Comparison of ENCODE assay signal across 9 mouse cellular contexts in genomic region chr2:127961802-127962433, GRCm38 (mm10).
DNase-seq lines count a peak whose midpoint lies in the region; ATAC-seq and TF ChIP-seq lines count a peak whose summit lies in the region.
"Had no signal": no experiment of that assay in that cellular context is flagged by ENCODE, and none has a peak within 500 bp of the region (broad histone marks: within the 10 kb centered on the region; RNA-seq: fewer than 3 reads in every experiment).

No protein-coding gene starts in this region.

- no peak overlapping the region for H3K27ac ChIP-seq in heart, embryonic 11.5 days (ENCODE audit: low read depth, low read length)
- H3K27ac ChIP-seq in midbrain, postnatal 0 days (ENCODE audit: low read depth, low read length) = 0 out of 2 replicates have a peak overlapping the region, but pooled peaks have one; percentile 4
- H3K27ac ChIP-seq in kidney, embryonic 16.5 days (ENCODE audit: low read length) = no peak overlapping the region
- H3K27ac ChIP-seq: limb, embryonic 12.5 days had no signal

- DNase-seq in heart, adult 11 months = peak; percentile 91
- peak; percentile 12 to 18 for DNase-seq in gastrocnemius, adult 8-10 months (ENCODE audit: low spot score in 2 of 2)
- DNase-seq in layer of hippocampus, adult 8-10 months (ENCODE audit: low spot score in 2 of 2) = peak; percentile 58 to 62
- peak; percentile 49 for DNase-seq in midbrain, postnatal 0 days (ENCODE audit: low spot score)
- no peak for DNase-seq in spleen, postnatal 14 days (ENCODE audit: low spot score in 2 of 2)

- TF ChIP-seq CTCF in midbrain, postnatal 0 days (IDR thresholded peaks at IDR 0.05) = peak; percentile 50

- H3K4me3 ChIP-seq in heart, embryonic 11.5 days (ENCODE audit: low read depth, low read length) = no peak overlapping the region
- H3K4me3 ChIP-seq in midbrain, postnatal 0 days (ENCODE audit: low read depth, low read length) = no peak overlapping the region
- H3K4me3 ChIP-seq in kidney, embryonic 16.5 days (ENCODE audit: low read length) = no peak overlapping the region
- H3K4me3 ChIP-seq: limb, embryonic 12.5 days had no signal

- WGBS in heart, embryonic 11.5 days (ENCODE audit: insufficient replicate concordance) = 29% methylated on average over 4 of the region's 4 CpGs
- WGBS in midbrain, postnatal 0 days = 22% methylated on average over 4 of the region's 4 CpGs
- WGBS in kidney, embryonic 16.5 days = 67% methylated on average over 4 of the region's 4 CpGs

- H3K4me1 ChIP-seq in heart, embryonic 11.5 days (ENCODE audit: control insufficient read depth, insufficient read depth, low read length) = no peaks in the 10 kb centered on the region
- 0 out of 2 replicates have a peak, but pooled peaks cover 2% of the 10 kb centered on the region for H3K4me1 ChIP-seq in midbrain, postnatal 0 days (ENCODE audit: insufficient read depth, low read length)
- H3K4me1 ChIP-seq in kidney, embryonic 16.5 days (ENCODE audit: insufficient read depth, low read length) = peaks cover 10% of the 10 kb centered on the region; the same call in 1 of the 2 replicates

- H3K4me2 ChIP-seq in heart, embryonic 11.5 days = no peak overlapping the region
- H3K4me2 ChIP-seq in midbrain, postnatal 0 days (ENCODE audit: low read depth, low read length, poor library complexity, severe bottlenecking) = no peak overlapping the region
- H3K4me2 ChIP-seq in kidney, embryonic 16.5 days (replicated peaks; ENCODE audit: low read depth, low read length) = no peak overlapping the region
- H3K4me2 ChIP-seq: limb, embryonic 12.5 days had no signal

- no peak for ATAC-seq in heart, embryonic 11.5 days (replicated peaks; ENCODE audit: insufficient number of reproducible peaks, low FRiP score, low TSS enrichment)
- peak; percentile 83 for ATAC-seq in midbrain, postnatal 0 days (ENCODE audit: low FRiP score)
- ATAC-seq in CD4-positive, CD25-positive, alpha-beta regulatory T cell, adult 4 months = no peak
- no peak for ATAC-seq in kidney, embryonic 16.5 days (ENCODE audit: low FRiP score, low TSS enrichment)

- no peaks in the 10 kb centered on the region for H3K36me3 ChIP-seq in heart, embryonic 11.5 days (ENCODE audit: control insufficient read depth, insufficient read depth, low read length)
- H3K36me3 ChIP-seq in midbrain, postnatal 0 days (ENCODE audit: insufficient read depth, low read length) = no peaks in the 10 kb centered on the region
- no peaks in the 10 kb centered on the region for H3K36me3 ChIP-seq in kidney, embryonic 16.5 days (ENCODE audit: insufficient read depth, low read length)
- H3K36me3 ChIP-seq: limb, embryonic 12.5 days had no signal

- H3K27me3 ChIP-seq in heart, embryonic 11.5 days (ENCODE audit: control insufficient read depth, insufficient read depth, low read length) = no peaks in the 10 kb centered on the region
- H3K27me3 ChIP-seq in midbrain, postnatal 0 days (ENCODE audit: insufficient read depth, low read length) = no peaks in the 10 kb centered on the region
- no peaks in the 10 kb centered on the region for H3K27me3 ChIP-seq in kidney, embryonic 16.5 days (ENCODE audit: insufficient read depth, low read length)
- H3K27me3 ChIP-seq: limb, embryonic 12.5 days had no signal

- no peaks in the 10 kb centered on the region for H3K9me3 ChIP-seq in heart, embryonic 11.5 days (replicated peaks; ENCODE audit: control insufficient read depth, low read length)
- H3K9me3 ChIP-seq in midbrain, postnatal 0 days (ENCODE audit: low read length) = no peaks in the 10 kb centered on the region
- no peaks in the 10 kb centered on the region for H3K9me3 ChIP-seq in kidney, embryonic 16.5 days (ENCODE audit: low read length)
- H3K9me3 ChIP-seq: limb, embryonic 12.5 days had no signal

- no peak overlapping the region for H3K9ac ChIP-seq in heart, embryonic 11.5 days (ENCODE audit: low read depth, low read length)
- H3K9ac ChIP-seq in midbrain, postnatal 0 days (replicated peaks; ENCODE audit: low read length, poor library complexity, severe bottlenecking) = no peak overlapping the region
- H3K9ac ChIP-seq in kidney, embryonic 16.5 days (replicated peaks; ENCODE audit: low read length) = no peak overlapping the region
- H3K9ac ChIP-seq: limb, embryonic 12.5 days had no signal

Comparison
In these comparisons a context has a peak if more than half of its experiments do, and no peak if none do; other contexts are left out.
1. DNase-seq: peak in heart, adult 11 months (single experiment), gastrocnemius, adult 8-10 months (2 of 2), layer of hippocampus, adult 8-10 months (2 of 2) and midbrain, postnatal 0 days (single experiment); none in spleen, postnatal 14 days (0 of 2).